Mouse (Mus musculus): ENCODE measurements at regions not wholly inside any gene's neighbourhood (a gene's known extent, or its start where the extent isn't known, plus 50 kb on each side); places are given as distances from the start of the nearest gene placed in this dataset.

DNA sequence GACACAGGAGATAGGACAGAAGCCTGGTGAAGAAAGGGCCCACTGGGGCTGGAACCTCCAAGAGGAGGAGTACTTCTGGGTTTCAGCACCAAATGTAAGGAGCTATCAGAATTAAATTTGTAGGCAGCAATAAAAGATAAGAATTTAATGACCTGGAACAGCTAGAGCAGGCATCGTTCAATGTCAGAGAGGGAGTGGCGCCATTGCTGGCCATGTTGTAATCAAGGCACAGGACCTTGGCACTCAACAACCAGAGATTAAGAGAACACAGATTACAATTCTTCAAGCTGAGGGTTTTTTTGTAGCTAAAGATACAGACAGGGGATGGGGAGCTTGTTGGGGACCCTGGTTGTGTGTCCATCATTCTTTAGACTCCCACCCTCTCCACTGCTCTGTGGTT, 101.0 kb upstream of the Dio3 start:
- DNase-seq (ENCODE audit: low spot score in 2 of 2) = no peak

DNA sequence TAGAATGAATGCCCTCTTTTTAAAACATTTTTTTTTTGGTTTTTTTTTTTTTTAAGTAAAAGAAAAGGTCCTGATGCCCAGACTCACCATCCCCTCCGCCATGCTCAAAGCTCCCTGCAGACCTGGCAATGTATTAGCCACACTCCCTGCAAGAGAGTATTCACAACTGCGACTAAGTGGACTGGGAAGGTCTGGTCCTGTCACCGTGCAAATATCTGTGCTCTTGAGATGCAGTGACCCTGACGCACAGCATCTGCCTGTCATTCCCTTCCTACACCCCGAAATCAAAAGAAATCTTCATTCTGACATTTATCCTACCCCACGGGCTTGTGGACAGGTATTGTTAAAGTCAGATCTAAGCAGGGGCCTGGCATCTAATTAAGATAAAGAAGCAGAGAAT, 95.4 kb upstream of the Dio3 start:
- no peak for DNase-seq (ENCODE audit: low spot score in 2 of 2)

DNA sequence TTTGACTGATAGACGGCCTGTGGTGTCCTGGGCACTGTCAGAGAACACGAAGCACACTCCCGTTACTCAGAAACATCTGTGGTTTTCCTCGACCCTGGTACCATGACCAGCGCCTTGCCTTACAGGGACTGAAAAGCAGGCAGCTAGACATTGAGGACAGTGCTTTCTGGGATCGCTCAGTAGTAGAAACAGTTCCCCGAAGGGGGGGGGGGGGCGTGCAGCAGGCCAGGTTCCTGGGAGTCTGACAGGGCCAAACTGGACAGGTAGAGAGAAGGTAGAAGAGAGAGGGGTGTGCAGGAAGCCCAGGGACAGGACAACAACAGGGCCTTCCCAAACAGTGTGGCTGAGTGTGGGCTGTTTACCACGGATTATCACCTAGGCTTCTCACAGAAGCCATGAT, 93.5 kb upstream of the Dio3 start:
- no peak for DNase-seq (ENCODE audit: low spot score in 2 of 2)

- DNase-seq (ENCODE audit: low spot score in 2 of 2) = no peak
These were observed 92.5 kb upstream of the Dio3 start for GRCm38 (mm10) chr12:110186381-110186780.

DNA sequence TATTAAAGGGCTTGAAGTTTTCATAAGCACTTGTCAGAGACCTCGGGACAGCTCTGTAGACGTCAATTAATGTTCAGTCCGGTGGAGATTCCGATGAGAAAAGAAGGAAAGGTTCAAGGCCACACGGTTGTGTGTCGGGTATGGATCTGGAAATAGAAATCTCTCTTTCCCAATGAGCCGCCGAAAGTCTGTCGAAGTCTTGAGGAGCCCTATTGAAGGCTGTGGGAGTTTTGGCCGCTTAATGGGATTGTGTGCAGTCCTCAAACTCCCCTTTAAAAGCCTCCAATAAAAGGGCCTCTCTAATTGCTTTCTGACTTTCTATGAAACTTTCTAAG, 92.0 kb upstream of the Dio3 start:
- no peak for DNase-seq (ENCODE audit: low spot score in 2 of 2)

GRCm38 (mm10) chr12:110187246-110188135, 91.4 kb upstream of the Dio3 start:
- no peak for DNase-seq (ENCODE audit: low spot score in 2 of 2)

DNA sequence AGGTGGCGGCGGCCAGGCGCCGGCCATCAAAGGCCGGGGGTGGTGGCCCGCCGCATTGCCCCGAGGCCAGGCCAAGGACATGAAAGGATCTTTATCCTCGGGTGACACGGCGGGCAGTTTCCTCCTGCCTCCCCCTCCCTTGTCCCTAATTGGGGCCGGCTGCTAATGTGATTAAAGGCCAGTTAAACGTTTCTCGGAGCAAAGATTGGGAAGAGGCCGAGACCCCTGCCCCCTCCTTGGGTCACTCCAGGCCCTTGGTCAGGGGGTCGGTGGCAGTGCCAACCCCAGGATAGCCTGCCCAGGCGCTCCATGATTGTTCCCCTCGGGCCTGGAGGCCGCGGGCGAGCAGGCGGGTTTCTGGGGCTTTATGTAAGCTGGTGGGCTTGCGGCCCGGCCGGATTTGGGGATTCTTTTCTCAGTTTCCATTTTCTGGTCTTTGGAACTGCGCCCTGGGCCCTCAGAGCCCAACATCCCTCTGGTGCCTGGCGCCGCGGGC, 90.7 kb upstream of the Dio3 start:
- no peak for DNase-seq (ENCODE audit: low spot score in 2 of 2)

DNA sequence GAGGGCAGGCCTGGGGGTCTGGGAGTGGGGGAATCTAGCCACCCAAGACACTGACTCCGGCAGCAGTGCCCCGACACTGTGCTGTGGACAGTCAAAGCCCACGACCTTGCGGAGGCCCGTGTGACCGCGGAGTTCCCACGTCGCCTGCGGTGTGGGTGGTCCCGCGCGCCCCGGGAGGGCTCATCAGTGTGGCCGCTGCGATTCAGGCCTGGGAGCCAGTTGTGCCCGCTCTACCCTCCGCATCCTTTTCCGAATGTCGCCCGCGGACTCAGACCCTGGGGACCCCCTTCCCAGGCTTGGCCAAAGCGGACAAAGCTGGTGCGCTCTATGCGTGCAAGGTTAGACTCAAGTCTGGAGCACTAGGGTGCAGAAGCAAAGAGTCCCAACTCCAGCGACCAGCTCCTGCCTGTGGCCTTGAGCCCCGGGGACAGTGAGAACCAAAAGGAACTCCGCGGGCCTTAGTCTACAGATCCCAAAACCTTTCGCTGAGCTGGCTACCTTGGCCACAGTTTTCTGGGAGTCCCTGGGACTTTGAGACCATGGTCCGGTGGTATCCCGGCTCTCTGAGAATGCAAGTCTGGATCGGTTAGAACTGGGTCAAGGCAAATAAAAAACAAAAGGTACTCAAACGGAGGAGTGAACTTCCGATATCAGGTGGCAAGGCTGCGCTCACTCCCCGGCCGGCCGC, 90.1 kb upstream of the Dio3 start:
- DNase-seq (ENCODE audit: low spot score in 2 of 2) = no peak

GRCm38 (mm10) chr12:110189329-110189642, 89.6 kb upstream of the Dio3 start:
- DNase-seq (ENCODE audit: low spot score in 2 of 2) = no peak

GRCm38 (mm10) chr12:110192186-110192585, 86.7 kb upstream of the Dio3 start:
- DNase-seq (ENCODE audit: low spot score in 2 of 2) = no peak

DNA sequence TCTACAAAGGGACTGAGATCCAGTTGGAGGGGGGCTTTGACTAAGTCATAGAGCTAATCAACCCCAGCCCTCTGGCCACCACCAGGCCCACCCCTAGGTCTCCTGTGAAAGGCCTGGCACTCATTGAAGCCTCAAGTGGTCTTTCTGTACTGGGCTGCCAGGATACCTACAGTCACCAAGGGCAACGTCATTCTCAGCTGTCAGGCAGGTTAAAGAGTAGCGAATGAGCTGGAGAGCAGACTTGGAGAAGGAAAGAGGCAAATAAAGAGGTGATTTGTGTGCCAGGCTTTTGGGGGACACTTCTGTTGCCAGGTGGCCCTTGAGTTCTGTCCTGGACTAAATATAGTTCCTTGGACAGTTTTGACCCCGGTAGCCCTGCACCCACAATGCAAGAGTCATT, 81.5 kb upstream of the Dio3 start:
- DNase-seq (ENCODE audit: low spot score in 2 of 2) = no peak

DNA sequence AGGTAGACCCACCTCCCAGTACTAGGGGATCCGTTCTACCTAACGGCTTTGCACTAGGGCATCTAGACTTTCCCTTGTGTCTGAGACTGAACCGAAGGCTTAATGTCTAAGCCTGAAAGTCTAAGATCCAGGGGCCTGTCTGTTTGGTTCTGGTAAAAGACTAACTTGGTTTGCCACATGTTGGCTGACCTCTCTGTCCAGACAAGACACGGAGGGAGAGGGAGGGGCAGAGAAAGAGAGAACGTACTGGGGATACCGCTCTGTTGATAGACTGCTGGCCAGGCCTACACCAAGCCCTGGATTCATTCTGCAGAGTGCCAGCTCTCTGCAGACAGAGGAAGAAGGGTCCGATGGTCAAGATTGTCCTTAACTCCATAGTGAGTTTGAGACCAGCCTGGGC, 78.4 kb upstream of the Dio3 start:
- no peak for DNase-seq (ENCODE audit: low spot score in 2 of 2)

DNA sequence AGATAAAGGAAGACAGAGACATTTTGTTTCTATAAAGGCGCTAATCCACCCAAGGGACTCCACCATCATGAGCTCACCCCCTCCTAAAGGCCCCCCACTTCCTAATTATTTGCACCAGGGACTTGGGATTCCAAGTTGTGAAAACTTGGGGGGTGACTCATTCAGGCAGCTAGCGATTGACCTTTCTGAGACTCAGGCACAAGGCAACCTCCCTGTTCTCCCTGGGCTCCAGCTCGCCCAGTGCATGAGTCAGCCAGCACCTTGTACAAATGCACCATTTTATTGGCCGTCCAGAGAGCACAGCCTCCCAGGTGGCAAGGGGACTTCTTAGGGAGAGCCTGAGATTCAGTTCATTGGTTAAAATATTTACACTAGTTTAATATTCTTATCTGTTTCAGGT, 78.0 kb upstream of the Dio3 start:
- no peak for DNase-seq (ENCODE audit: low spot score in 2 of 2)

DNA sequence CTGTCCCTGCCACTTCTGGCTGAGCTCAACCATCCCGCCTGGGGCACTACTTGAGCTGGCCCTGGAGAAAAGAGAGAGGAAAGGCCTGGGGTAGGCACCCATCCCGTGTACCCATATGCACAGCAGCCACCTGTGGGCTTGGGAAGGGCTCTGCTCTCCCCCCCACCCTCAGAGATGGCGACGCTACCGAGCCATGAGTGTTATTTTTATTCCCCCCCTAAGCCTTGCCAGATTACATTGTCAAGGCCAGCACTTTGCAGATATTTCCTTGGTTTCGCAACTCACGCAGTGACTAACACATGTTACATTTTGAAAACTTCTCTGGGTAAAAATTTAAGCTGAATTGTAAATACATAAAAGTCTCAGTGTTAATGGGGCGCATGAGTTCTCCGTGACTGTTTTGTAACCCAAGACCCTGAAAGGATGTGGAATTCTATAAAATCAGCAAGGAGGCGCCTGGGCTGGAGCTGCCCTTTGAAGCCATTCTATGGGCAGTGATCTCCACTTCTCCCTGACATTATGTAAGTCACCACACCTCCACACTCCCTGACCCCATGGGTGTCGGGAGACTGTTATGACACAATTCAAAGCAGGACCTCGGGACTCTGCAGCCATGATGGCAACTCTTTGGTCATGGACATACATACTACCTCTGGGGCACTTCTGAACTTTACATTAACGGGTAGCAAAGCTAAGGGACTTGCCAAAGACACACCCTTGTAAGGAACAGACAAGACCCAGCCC, 75.4 kb upstream of the Dio3 start:
- DNase-seq (ENCODE audit: low spot score in 2 of 2) = no peak

DNA sequence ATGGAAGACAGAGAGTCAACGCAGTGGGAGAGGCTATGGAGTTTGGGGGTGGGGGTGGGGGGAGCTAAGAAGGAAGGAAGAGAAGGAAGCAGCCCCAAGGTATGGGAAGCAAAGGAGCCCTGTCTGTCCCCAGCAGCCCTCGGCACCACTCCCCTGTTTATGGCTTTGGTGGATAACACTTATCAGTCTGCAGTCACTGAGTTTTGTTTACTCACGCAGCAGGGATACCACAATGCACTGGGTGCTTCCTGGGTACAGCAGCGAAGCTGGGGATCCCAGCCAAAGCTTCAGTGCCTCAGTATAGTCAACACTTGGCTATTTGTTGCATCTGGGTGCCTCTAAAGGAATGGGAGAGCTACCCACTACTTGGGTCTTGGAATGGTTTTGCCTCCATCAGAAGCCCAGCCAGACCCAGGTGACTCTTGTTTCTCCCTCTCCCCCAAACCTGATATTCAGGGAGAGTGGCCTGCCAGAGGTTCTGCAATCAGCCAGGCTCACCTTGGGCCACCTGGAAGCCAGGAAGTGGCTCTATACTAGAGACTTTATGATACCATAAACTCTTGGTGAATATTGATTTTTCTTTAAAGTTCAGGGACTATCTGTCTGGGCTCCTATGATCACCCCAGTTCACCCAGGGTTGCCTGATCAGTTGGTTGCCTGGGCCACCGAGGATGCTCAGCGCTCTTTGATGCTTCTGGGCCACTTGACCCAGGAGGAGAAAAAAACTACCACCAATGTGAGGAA, 74.5 kb upstream of the Dio3 start:
- no peak for DNase-seq (ENCODE audit: low spot score in 2 of 2)

DNA sequence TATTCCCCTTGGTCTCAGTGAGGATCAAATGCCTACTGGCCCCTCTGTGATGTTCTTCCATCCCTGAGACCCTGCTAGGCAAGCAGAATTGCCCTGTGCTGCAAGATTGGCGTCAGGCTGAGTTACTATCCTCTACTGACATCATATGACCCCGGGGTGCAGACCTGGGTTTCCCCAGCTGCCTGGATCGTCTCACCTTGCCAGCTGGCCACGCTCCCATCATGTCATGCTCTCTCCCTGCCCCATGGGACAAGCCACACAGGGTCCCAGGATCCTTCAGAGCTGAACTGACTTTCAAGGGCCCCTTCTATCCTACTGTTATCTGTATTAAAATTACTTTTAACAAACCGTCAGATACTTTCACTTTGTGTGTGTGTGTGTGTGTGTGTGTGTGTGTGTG, 72.6 kb upstream of the Dio3 start:
- DNase-seq (ENCODE audit: low spot score in 2 of 2) = no peak

DNA sequence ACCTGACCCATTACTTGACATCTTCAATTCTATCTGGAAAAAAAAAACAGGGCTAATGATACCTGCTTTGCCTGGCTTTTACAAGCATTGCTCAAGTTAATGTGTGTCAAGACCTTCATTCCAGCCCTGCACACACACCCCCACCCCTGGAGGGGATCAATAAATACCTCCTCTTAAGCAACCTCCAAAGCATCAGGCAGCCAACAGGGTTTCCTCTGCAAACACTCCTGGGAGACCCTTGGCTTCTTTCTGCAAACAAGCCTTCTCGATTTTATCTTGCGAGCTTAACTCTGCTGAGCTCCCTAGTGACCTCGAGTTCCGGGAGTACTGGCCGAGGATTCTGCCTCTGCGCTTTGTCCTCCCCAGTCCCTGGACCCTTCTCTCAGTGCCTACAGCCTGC, 72.1 kb upstream of the Dio3 start:
- DNase-seq (ENCODE audit: low spot score in 2 of 2) = no peak

DNA sequence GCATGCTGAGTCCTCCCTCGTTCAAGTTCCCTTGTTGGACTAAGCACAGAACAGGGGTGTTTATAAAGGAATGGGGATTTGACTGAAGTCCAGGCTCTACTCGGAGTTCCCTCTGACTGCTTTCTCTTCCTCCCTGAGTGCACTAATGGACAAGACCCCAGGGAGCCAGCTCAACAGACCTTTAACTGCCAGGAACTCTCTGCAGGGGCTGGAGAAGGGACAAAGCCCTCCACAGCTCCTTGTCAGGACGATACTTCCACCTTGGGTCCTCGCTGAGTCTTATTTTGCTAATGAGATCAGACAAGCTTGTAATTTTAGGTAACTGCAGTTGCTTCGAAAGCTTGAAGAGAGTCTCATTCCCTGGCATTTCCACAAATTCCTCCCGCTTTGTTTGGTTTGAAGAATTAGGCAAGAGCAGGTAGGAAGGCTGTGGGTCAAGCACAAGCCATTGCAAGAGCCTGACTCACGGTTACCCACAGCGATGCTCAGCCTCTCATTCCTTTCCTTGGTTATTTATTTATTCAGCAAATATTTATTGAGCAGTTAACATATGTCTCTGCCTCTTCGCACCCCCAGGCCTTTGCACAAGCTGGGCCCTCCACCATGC, 71.5 kb upstream of the Dio3 start:
- no peak for DNase-seq (ENCODE audit: low spot score in 2 of 2)

GRCm38 (mm10) chr12:110212716-110213115, 66.2 kb upstream of the Dio3 start:
- DNase-seq (ENCODE audit: low spot score in 2 of 2) = no peak

GRCm38 (mm10) chr12:110214833-110215232, 64.0 kb upstream of the Dio3 start:
- no peak for DNase-seq (ENCODE audit: low spot score in 2 of 2)

GRCm38 (mm10) chr12:110215311-110215710, 63.6 kb upstream of the Dio3 start:
- no peak for DNase-seq (ENCODE audit: low spot score in 2 of 2)

DNA sequence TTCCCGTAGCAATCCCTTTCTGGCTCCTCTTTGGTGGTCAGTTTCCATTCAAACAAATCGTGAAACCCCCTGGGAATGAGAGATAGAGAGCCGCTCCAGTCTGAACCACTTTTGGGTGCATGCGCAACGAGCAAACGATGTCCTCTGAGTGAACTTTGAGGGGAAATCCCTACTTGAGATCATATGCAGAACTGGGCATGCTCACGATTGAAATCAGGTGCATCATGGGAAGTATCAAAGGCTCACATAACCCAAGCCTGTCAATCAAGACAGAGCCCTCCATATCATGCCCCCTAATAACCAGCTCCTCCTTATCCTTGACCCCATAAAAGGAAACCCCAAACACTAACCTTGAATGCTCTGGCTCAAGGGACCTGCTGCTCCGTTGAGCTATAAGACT, 59.1 kb upstream of the Dio3 start:
- no peak for DNase-seq (ENCODE audit: low spot score in 2 of 2)
